35 mouse cellular contexts compared by ENCODE assay signal in genomic region chr10:20236241-20236640, GRCm38 (mm10).
"Had no signal": no experiment of that assay in that cellular context is flagged by ENCODE, and none has a peak within 500 bp of the region (broad histone marks: within the 10 kb centered on the region; RNA-seq: fewer than 3 reads in every experiment).

No protein-coding gene starts in this region.

- H3K4me1 ChIP-seq: hindbrain, embryonic 10.5 days; hindbrain, embryonic 12.5 days; hindbrain, embryonic 13.5 days; hindbrain, embryonic 15.5 days; intestine, embryonic 15.5 days; kidney, embryonic 15.5 days had no signal

- H3K9ac ChIP-seq: heart, embryonic 12.5 days; heart, embryonic 13.5 days; heart, embryonic 15.5 days; hindbrain, embryonic 12.5 days; hindbrain, embryonic 13.5 days; hindbrain, embryonic 14.5 days; hindbrain, embryonic 15.5 days; intestine, embryonic 15.5 days; kidney, embryonic 15.5 days had no signal

- DNase-seq: heart, adult 2 months; heart, postnatal 10 days; heart, postnatal 14 days; heart, postnatal 36 days; heart, postnatal 4 days; kidney, adult 11 months; kidney, adult 18-20 months; kidney, adult 2 months; kidney, adult 8-10 months; kidney, adult 9 months; kidney, postnatal 10 days; kidney, postnatal 25 days; kidney, postnatal 36 days; kidney, postnatal 4 days; layer of hippocampus, adult 9-11 months; layer of hippocampus, postnatal 36 days had no signal

- ATAC-seq: hindbrain, embryonic 16.5 days; hindbrain, postnatal 0 days; inflammation-experienced regulatory T-cells, adult 6 months; intestine, embryonic 15.5 days; intestine, embryonic 16.5 days; intestine, postnatal 0 days had no signal

- H3K9me3 ChIP-seq: heart, embryonic 10.5 days; heart, embryonic 12.5 days; heart, embryonic 13.5 days; heart, embryonic 15.5 days; hindbrain, embryonic 10.5 days; hindbrain, embryonic 12.5 days; hindbrain, embryonic 13.5 days; hindbrain, embryonic 15.5 days; intestine, embryonic 15.5 days; kidney, embryonic 15.5 days had no signal

- H3K27ac ChIP-seq: heart, adult 2 months; heart, embryonic 10.5 days; heart, embryonic 13.5 days; heart, embryonic 15.5 days; hindbrain, embryonic 10.5 days; hindbrain, embryonic 12.5 days; hindbrain, embryonic 13.5 days; hindbrain, embryonic 14.5 days; hindbrain, embryonic 15.5 days; hindbrain, postnatal 0 days; intestine, embryonic 15.5 days; kidney, embryonic 15.5 days; kidney, postnatal 0 days; layer of hippocampus, adult 2 months had no signal

- H3K36me3 ChIP-seq: heart, embryonic 12.5 days; heart, embryonic 15.5 days; hindbrain, embryonic 12.5 days; hindbrain, embryonic 13.5 days; hindbrain, embryonic 15.5 days; intestine, embryonic 15.5 days had no signal

- H3K4me2 ChIP-seq: heart, embryonic 11.5 days; heart, embryonic 12.5 days; heart, embryonic 13.5 days; heart, embryonic 15.5 days; hindbrain, embryonic 12.5 days; hindbrain, embryonic 13.5 days; hindbrain, embryonic 14.5 days; hindbrain, embryonic 15.5 days; intestine, embryonic 15.5 days; kidney, embryonic 15.5 days had no signal

- H3K27me3 ChIP-seq: heart, embryonic 12.5 days; heart, embryonic 13.5 days; heart, embryonic 15.5 days; hindbrain, embryonic 12.5 days; hindbrain, embryonic 13.5 days; hindbrain, embryonic 15.5 days; intestine, embryonic 15.5 days; kidney, embryonic 15.5 days had no signal

- H3K4me3 ChIP-seq: heart, adult 2 months; heart, embryonic 10.5 days; heart, embryonic 12.5 days; heart, embryonic 13.5 days; heart, embryonic 15.5 days; hindbrain, embryonic 10.5 days; hindbrain, embryonic 12.5 days; hindbrain, embryonic 13.5 days; hindbrain, embryonic 15.5 days; intestine, embryonic 15.5 days; kidney, embryonic 15.5 days; layer of hippocampus, adult 2 months had no signal
